Mouse (Mus musculus) gastrocnemius, postnatal 14 days (tissue): ENCODE data around the gene Susd4. TPM values are rescaled to one million over a fixed set of nuclear protein-coding genes. Genes with fewer than 3 reads are reported as not detected.

ENCODE experiments used
- total RNA-seq, 2 experiments: library from RNA; stranded (reverse); gene quantifications; 2 replicates each; pipeline ENCODE4 v1.2.3; 2021

The Susd4 gene
- total RNA-seq, 2 experiments from 2014 or later, result 1.0 to 1.4 TPM

Other genes starting within 250 kb of the Susd4 start
- gene Capn2, start 246.3 kb upstream of the Susd4 start, total RNA-seq, result 10 to 100 TPM; 60.2 to 70.7 TPM
- gene Capn8, start 198.9 kb upstream of the Susd4 start, total RNA-seq, result not detected
- gene Ccdc185, start 14.7 kb upstream of the Susd4 start, total RNA-seq, result not detected
- 1 to 10 TPM; 2.0 to 2.1 TPM for gene Tlr5, start 190.9 kb downstream of the Susd4 start, total RNA-seq